Mouse (Mus musculus) embryonic facial prominence, embryonic 11.5 days (tissue): ENCODE data around the gene Lactbl1. TPM values are rescaled to one million over a fixed set of nuclear protein-coding genes. Genes with fewer than 3 reads are reported as not detected.

Experiments used
- ATAC-seq: fragments of 200-750 bp; cut with Nextera tagmentation; replicated peaks from 2 replicates; pipeline ENCODE4 v1.8.0; 2017; ENCODE audit warnings: low read depth; ENCODE audit not compliant: insufficient number of reproducible peaks, low FRiP score, low TSS enrichment
- DNase-seq: peaks from one replicate; pipeline ENCODE4 v3.0.0-alpha.2; 2015; ENCODE audit warnings: low spot score
- H3K27ac ChIP-seq: fragments of 300-500 bp; sonication (generic); replicated peaks from 2 replicates; pipeline ENCODE4 v1.5.1; 2014; ENCODE audit warnings: mild to moderate bottlenecking, low read depth, low read length, control low read depth
- H3K27me3 ChIP-seq: fragments of 300-500 bp; sonication (generic); 2 replicates; pipeline ENCODE4 v1.6.1; 2014; ENCODE audit warnings: mild to moderate bottlenecking, low read length, moderate library complexity, mixed read lengths; ENCODE audit not compliant: control insufficient read depth, insufficient read depth
- H3K36me3 ChIP-seq: fragments of 300-500 bp; sonication (generic); replicated peaks from 2 replicates; pipeline ENCODE4 v1.6.1; 2014; ENCODE audit warnings: low read depth, mild to moderate bottlenecking, low read length, moderate library complexity, mixed read lengths; ENCODE audit not compliant: control insufficient read depth, insufficient read depth
- H3K4me1 ChIP-seq: fragments of 300-500 bp; sonication (generic); 2 replicates; pipeline ENCODE4 v1.6.1; 2014; ENCODE audit warnings: low read length, mixed read lengths; ENCODE audit not compliant: control insufficient read depth, insufficient read depth
- H3K4me2 ChIP-seq: fragments of 300-500 bp; sonication (generic); 2 replicates; pipeline ENCODE4 v1.6.1; 2014; ENCODE audit warnings: low read depth, mild to moderate bottlenecking, control low read depth, low read length, moderate library complexity
- H3K4me3 ChIP-seq: fragments of 300-500 bp; sonication (generic); 2 replicates; pipeline ENCODE4 v1.5.1; 2014; ENCODE audit warnings: low read depth, low read length, control low read depth
- H3K9ac ChIP-seq: fragments of 300-500 bp; sonication (generic); replicated peaks from 2 replicates; pipeline ENCODE4 v1.6.1; 2014; ENCODE audit warnings: mild to moderate bottlenecking, control low read depth, low read length
- H3K9me3 ChIP-seq: fragments of 300-500 bp; sonication (generic); replicated peaks from 2 replicates; pipeline ENCODE4 v1.6.1; 2016; ENCODE audit warnings: mild to moderate bottlenecking, low read length, inconsistent platforms, mixed read lengths; ENCODE audit not compliant: control insufficient read depth
- WGBS: fragments of 180-500 bp; shearing (Covaris S2); extraction: QIAGEN DNeasy Blood & Tissue Kit; methylation state at CpG from one replicate; pipeline ENCODE4 v1.1.7; 2014; 5-methylcytosine and 5-hydroxymethylcytosine counted together
- polyA plus RNA-seq: library from polyadenylated mRNA; unstranded; fragments of >200 nt; fragmentation: Nextera tagmentation; extraction: Ambion mirVana; gene quantifications from 2 replicates; pipeline ENCODE4 v1.2.1, GENCODE M21; 2014

Lactbl1 gene
- polyA plus RNA-seq, 1 experiment from 2014 or later: not detected

DNA sequence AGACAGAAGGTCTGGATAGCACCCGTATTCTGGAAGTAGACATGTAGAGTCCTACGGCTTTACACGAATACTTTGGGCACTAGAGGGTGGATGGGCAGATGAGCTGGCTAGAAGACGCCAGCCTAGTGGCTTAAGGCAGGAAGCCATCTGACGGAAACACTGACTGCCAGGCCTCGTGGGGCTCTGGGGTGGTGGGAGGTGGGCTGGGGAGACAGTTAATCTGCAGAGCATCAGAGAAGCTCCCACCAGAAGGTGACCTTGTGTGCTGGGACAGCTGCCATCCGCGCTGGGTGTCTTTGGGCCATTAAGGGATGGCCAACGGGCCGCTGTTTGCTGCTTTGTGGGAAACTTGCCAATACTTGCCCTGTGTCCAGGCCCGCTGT, 30.1 kb downstream of the Lactbl1 start:
- H3K36me3 ChIP-seq: no peaks in the 10 kb centered on the region
- ATAC-seq: no peak
- H3K27ac ChIP-seq: no peak overlapping the region
- H3K27me3 ChIP-seq: no peaks in the 10 kb centered on the region
- no peak for DNase-seq
- WGBS: 81% methylated on average over 11 of the region's 11 CpGs
- H3K9me3 ChIP-seq: no peaks in the 10 kb centered on the region
- no peak overlapping the region for H3K9ac ChIP-seq
- no peak overlapping the region for H3K4me2 ChIP-seq
- H3K4me3 ChIP-seq: no peak overlapping the region
- peaks cover 3% of the 10 kb centered on the region; the same call in 1 of the 2 replicates for H3K4me1 ChIP-seq

DNA sequence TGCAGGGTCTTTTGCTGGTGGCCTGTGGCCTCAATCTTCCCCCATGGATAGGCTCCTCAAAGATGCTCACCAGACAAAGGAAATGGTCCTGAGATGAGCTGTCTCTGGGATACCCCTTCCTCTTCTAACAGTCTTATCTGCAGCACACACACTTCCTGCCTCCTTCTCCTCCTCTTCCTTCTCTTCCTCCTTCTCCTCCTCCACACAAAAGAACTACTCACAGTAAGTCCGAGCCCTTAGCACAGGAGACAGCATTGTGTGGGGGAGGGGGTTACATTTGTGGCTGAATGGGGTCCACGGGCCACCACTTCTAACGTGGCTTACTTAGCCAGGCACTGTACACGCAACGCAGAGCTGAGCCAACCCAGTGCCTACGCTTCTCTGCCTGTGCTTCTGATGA, 30.6 kb downstream of the Lactbl1 start:
- H3K27ac ChIP-seq: no peak overlapping the region
- ATAC-seq: no peak
- no peak overlapping the region for H3K9ac ChIP-seq
- peaks cover 3% of the 10 kb centered on the region; the same call in 1 of the 2 replicates for H3K4me1 ChIP-seq
- H3K4me3 ChIP-seq: no peak overlapping the region
- no peak for DNase-seq
- no peaks in the 10 kb centered on the region for H3K36me3 ChIP-seq
- H3K4me2 ChIP-seq: no peak overlapping the region
- H3K9me3 ChIP-seq: no peaks in the 10 kb centered on the region
- 62% methylated on average over 6 of the region's 6 CpGs for WGBS
- H3K27me3 ChIP-seq: no peaks in the 10 kb centered on the region

DNA sequence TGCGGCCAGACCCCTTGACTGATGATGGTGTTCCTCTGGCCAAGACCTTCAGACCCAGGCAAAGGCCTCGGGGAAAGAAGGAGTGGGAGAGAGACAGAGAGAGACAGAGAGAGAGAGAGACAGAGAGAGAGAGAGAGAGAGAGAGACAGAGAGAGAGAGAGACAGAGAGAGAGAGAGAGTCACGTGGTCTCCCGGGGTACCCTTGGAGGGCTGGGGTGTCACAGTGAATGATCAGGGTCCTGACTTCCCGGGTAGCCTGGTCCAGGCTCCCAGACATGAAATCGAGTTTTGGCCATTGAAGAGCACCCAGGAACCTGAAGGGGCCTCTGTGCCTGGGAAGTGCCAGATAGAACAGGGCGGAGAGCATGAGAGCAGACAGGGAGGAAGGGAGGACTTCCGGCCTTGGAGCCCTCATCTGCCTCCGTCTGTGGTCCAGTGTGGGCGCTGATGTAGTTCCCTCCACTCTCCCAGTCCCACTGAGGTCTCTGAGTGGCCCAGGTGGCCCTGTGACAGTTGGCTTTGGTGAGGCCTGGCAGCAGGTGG, 31.3 kb downstream of the Lactbl1 start:
- Histone ChIP-seq H3K27ac (no peak overlapping the region), H3K9me3 (no peaks in the 10 kb centered on the region), H3K27me3 (no peaks in the 10 kb centered on the region), H3K9ac (no peak overlapping the region), H3K36me3 (no peaks in the 10 kb centered on the region), H3K4me3 (no peak overlapping the region), H3K4me2 (no peak overlapping the region), H3K4me1 (peaks cover 3% of the 10 kb centered on the region; the same call in 1 of the 2 replicates)
- ATAC-seq (no peak), DNase-seq (no peak)
- 85% methylated on average over 10 of the region's 10 CpGs for WGBS

DNA sequence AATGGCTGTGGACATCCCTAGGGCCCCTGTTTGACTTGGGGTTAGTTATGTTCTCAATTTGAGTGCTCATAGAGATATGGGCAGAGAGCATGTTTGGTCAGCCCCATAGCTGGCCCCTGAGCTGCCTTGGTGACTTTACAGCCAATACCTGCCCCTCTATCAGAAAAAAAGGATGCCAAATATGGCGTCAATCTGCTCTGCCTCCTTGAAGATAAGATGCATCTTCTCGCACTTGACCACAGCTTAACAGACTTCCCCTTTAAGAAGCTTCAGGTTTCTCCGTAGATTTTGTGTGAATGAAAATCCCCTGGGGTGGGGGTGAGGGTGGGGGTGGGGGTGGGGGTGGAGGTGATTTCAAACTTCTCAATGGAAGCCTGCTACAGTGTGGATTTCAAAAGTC, 35.5 kb downstream of the Lactbl1 start:
- H3K4me3 ChIP-seq: no peak overlapping the region
- ATAC-seq (no peak), DNase-seq (no peak)
- H3K9ac ChIP-seq: no peak overlapping the region
- no peak overlapping the region for H3K4me2 ChIP-seq
- H3K27me3 ChIP-seq: no peaks in the 10 kb centered on the region
- peaks cover 2% of the 10 kb centered on the region; the same call in 1 of the 2 replicates for H3K36me3 ChIP-seq
- H3K27ac ChIP-seq: no peak overlapping the region
- no peaks in the 10 kb centered on the region for H3K9me3 ChIP-seq
- 83% methylated on average over 3 of the region's 3 CpGs for WGBS
- H3K4me1 ChIP-seq: no peaks in the 10 kb centered on the region

DNA sequence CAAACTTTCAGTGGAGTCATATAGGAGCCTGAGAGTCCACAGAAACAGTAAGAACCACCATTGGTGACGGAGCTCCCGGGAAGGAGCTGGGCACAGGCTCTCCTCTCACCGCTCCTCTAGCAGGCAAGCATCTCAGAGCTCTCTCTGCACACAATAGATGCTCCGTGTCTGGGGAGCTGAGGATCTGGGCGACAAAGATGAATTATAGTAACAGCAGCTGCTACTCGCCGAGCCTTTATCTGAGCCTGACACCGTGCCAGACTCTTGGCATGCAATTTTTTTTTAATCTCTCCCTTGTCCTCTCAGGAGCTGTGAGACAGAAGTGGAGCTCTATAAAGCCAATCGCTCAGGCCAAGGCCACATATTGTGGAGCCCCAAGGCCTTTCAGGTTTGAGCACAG, 42.6 kb downstream of the Lactbl1 start:
- no peak overlapping the region for H3K4me3 ChIP-seq
- WGBS: 94% methylated on average over 9 of the region's 9 CpGs
- no peaks in the 10 kb centered on the region for H3K4me1 ChIP-seq
- H3K9ac ChIP-seq: no peak overlapping the region
- no peak for DNase-seq
- no peak overlapping the region for H3K4me2 ChIP-seq
- no peaks in the 10 kb centered on the region for H3K9me3 ChIP-seq
- H3K27ac ChIP-seq: no peak overlapping the region
- no peaks in the 10 kb centered on the region for H3K27me3 ChIP-seq
- H3K36me3 ChIP-seq: no peaks in the 10 kb centered on the region
- ATAC-seq: no peak

DNA sequence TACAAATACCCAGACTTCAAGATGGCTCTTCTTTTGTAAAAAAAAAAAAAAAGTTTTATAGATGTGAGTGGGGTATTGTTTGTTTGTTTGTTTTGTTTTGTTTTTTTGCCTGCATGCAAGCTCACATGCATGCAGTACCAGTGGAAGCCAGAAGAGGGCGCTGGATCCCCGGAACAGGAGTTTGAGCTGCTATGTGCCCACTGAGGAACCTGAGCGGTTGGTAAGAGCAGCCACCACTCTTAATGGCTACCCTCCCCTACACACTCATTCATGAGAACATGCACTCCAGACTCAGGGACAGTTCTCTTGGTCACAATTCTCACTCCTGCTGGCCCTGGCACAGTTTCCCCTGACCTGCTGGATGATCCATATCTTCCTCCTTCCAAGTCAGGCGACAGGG, 43.6 kb downstream of the Lactbl1 start:
- H3K9me3 ChIP-seq: no peaks in the 10 kb centered on the region
- no peaks in the 10 kb centered on the region for H3K27me3 ChIP-seq
- 71% methylated on average over 4 of the region's 4 CpGs for WGBS
- ATAC-seq (no peak), DNase-seq (no peak)
- H3K4me2 ChIP-seq: no peak overlapping the region
- no peak overlapping the region for H3K4me3 ChIP-seq
- no peaks in the 10 kb centered on the region for H3K4me1 ChIP-seq
- no peak overlapping the region for H3K9ac ChIP-seq
- H3K36me3 ChIP-seq: no peaks in the 10 kb centered on the region
- no peak overlapping the region for H3K27ac ChIP-seq

DNA sequence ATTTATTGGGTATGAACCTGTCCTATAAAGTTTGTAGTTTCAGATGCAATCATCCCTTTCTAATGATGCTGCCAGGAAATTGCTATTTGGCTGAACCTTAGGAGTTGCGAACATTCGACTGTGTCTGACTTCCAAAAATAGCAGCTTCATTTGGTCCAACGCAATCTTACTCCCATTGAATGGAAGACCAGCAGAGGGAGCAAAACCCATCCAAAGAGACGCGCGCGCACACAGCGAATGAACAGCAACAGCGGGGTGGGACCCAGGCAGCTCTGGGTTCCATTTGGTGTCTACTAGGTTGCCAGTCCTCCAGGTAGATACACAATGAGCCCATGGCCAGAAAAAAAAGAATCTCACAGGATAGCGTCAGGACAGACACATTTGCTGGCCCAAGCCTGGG, 45.3 kb downstream of the Lactbl1 start:
- H3K36me3 ChIP-seq: no peaks in the 10 kb centered on the region
- H3K27ac ChIP-seq: no peak overlapping the region
- ATAC-seq (no peak), DNase-seq (no peak)
- no peak overlapping the region for H3K4me2 ChIP-seq
- H3K4me1 ChIP-seq: no peaks in the 10 kb centered on the region
- no peak overlapping the region for H3K9ac ChIP-seq
- H3K27me3 ChIP-seq: no peaks in the 10 kb centered on the region
- H3K9me3 ChIP-seq: no peaks in the 10 kb centered on the region
- WGBS: 69% methylated on average over 10 of the region's 10 CpGs
- no peak overlapping the region for H3K4me3 ChIP-seq

DNA sequence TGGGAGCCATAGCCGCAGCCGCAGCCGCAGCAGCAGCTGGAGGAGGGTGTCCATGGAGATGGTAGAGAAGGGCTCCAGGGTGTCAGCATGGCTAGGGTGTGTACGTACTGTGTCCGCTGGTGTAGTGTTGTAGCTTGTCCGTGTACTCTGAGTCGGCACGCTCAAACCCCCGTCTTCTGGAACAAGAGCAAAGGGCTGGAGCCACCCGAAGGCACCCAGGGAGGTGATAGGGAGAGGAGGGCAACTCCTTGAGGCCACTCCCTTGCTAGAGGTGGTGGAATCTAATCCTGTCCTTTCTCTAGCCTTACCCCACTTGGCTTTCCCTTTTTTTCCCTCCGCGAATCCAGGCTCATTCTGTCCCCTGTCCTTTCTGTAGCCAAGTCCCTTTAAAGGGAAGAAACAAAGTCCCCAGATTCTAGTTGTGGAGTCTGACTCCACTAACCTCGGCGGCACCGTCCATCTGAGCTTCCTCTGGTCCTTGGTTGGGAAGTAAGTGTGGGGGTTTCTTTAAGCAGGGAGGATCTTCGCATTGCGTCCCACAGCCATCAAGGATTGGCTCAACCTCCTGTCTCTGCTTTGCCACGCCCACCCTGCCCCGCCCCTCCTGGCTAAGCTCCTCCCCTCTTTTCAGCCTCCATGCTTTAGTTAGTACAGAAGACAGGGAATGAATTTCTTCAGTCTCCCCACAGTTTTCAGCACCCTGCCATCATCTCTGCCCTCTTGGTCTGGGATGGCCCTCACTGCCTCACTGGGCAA, 50.1 kb downstream of the Lactbl1 start:
- Histone ChIP-seq H3K9ac (no peak overlapping the region), H3K4me1 (no peaks in the 10 kb centered on the region), H3K4me3 (no peak overlapping the region), H3K9me3 (no peaks in the 10 kb centered on the region), H3K27ac (no peak overlapping the region), H3K4me2 (no peak overlapping the region), H3K27me3 (no peaks in the 10 kb centered on the region), H3K36me3 (no peaks in the 10 kb centered on the region)
- WGBS: 86% methylated on average over 19 of the region's 19 CpGs
- DNase-seq (no peak), ATAC-seq (no peak)
